Mouse (Mus musculus) hindbrain, embryonic 11.5 days (tissue): ENCODE measurements around the gene Slc38a10. TPM values are rescaled to one million over a fixed set of nuclear protein-coding genes. Genes with fewer than 3 reads are reported as not detected.

Experiments used
- ATAC-seq: fragments of 200-750 bp; cut with Nextera tagmentation; 2 replicates; pipeline ENCODE4 v1.8.0; 2017; ENCODE audit warnings: mild to moderate bottlenecking, moderate TSS enrichment, moderate library complexity; ENCODE audit not compliant: low FRiP score
- DNase-seq: peaks from one replicate; pipeline ENCODE4 v3.0.0-alpha.2; 2015; ENCODE audit warnings: low spot score
- H3K27ac ChIP-seq: fragments of 300-500 bp; sonication (generic); 2 replicates; pipeline ENCODE4 v1.5.1; 2014; ENCODE audit warnings: mild to moderate bottlenecking, low read depth, low read length
- H3K27me3 ChIP-seq: fragments of 300-500 bp; sonication (generic); 2 replicates; pipeline ENCODE4 v1.6.1; 2014; ENCODE audit warnings: mild to moderate bottlenecking, low read length, moderate library complexity, mixed read lengths; ENCODE audit not compliant: control insufficient read depth, insufficient read depth
- H3K36me3 ChIP-seq: fragments of 300-500 bp; sonication (generic); 2 replicates; pipeline ENCODE4 v1.6.1; 2014; ENCODE audit warnings: mild to moderate bottlenecking, low read length, moderate library complexity, mixed read lengths; ENCODE audit not compliant: control insufficient read depth, insufficient read depth
- H3K4me1 ChIP-seq: fragments of 300-500 bp; sonication (generic); replicated peaks from 2 replicates; pipeline ENCODE4 v1.6.1; 2014; ENCODE audit warnings: low read length, mixed read lengths; ENCODE audit not compliant: control insufficient read depth, insufficient read depth
- H3K4me2 ChIP-seq: fragments of 300-500 bp; sonication (generic); replicated peaks from 2 replicates; pipeline ENCODE4 v1.6.1; 2014; ENCODE audit warnings: mild to moderate bottlenecking, low read depth, low read length
- H3K4me3 ChIP-seq: fragments of 300-500 bp; sonication (generic); 2 replicates; pipeline ENCODE4 v1.5.1; 2014; ENCODE audit warnings: low read depth, low read length
- H3K9ac ChIP-seq: fragments of 300-500 bp; sonication (generic); 2 replicates; pipeline ENCODE4 v1.6.1; 2014; ENCODE audit warnings: low read depth, low read length
- H3K9me3 ChIP-seq: fragments of 300-500 bp; sonication (generic); 2 replicates; pipeline ENCODE4 v1.6.1; 2016; ENCODE audit warnings: low read length; ENCODE audit not compliant: control insufficient read depth
- WGBS: fragments of 180-500 bp; shearing (Covaris S2); extraction: QIAGEN DNeasy Blood & Tissue Kit; methylation state at CpG from one replicate; pipeline ENCODE4 v1.1.7; 2014; 5-methylcytosine and 5-hydroxymethylcytosine counted together
- polyA plus RNA-seq: library from polyadenylated mRNA; unstranded; fragments of >200 nt; fragmentation: Nextera tagmentation; extraction: Ambion mirVana; gene quantifications from 2 replicates; pipeline ENCODE4 v1.2.1, GENCODE M21; 2014

Slc38a10 gene
- polyA plus RNA-seq, result 58.6 and 64.7 TPM in 2 replicates

- Histone ChIP-seq H3K27me3 (no peaks in the 10 kb centered on the region), H3K9me3 (no peaks in the 10 kb centered on the region), H3K27ac (peak within 1 kb of the TSS; percentile 77), H3K4me3 (peak within 1 kb of the TSS; percentile 91), H3K36me3 (no peaks in the 10 kb centered on the region), H3K4me1 (peaks cover 6% of the 10 kb centered on the region), H3K9ac (peak within 1 kb of the TSS; percentile 78), H3K4me2 (peak within 1 kb of the TSS; percentile 57)
- DNase-seq (peak; percentile 100), ATAC-seq (peak; percentile 97)
- under 1% methylated on average over 28 of the region's 28 CpGs for WGBS
These were observed at the start of gene Slc38a10 for GRCm38 (mm10) chr11:120151113-120151494. Slc38a10 (minus strand) TSS chr11:120151346.

GRCm38 (mm10) chr11:120200621-120201020, 49.5 kb upstream of the Slc38a10 start:
- no peaks in the 10 kb centered on the region for H3K27me3 ChIP-seq
- no peak for DNase-seq
- ATAC-seq, result no peak
- no peak overlapping the region for H3K4me2 ChIP-seq
- H3K4me3 ChIP-seq, result no peak overlapping the region
- H3K36me3 ChIP-seq, result no peaks in the 10 kb centered on the region
- H3K9ac ChIP-seq, result no peak overlapping the region
- no peaks in the 10 kb centered on the region for H3K4me1 ChIP-seq
- H3K9me3 ChIP-seq, result no peaks in the 10 kb centered on the region
- H3K27ac ChIP-seq, result no peak overlapping the region
- 76% methylated on average over 6 of the region's 6 CpGs for WGBS

GRCm38 (mm10) chr11:120199766-120200165, 48.6 kb upstream of the Slc38a10 start:
- WGBS, result 72% methylated on average over 7 of the region's 7 CpGs

GRCm38 (mm10) chr11:120198831-120199230, 47.7 kb upstream of the Slc38a10 start:
- Histone ChIP-seq H3K36me3 (no peaks in the 10 kb centered on the region), H3K27ac (no peak overlapping the region), H3K4me3 (no peak overlapping the region), H3K4me2 (no peak overlapping the region), H3K4me1 (no peaks in the 10 kb centered on the region), H3K9me3 (no peaks in the 10 kb centered on the region), H3K27me3 (no peaks in the 10 kb centered on the region), H3K9ac (no peak overlapping the region)
- WGBS, result 39% methylated on average over 13 of the region's 13 CpGs
- DNase-seq (no peak), ATAC-seq (no peak)

More at GRCm38 (mm10) chr11:120199766-120200165, 48.6 kb upstream of the Slc38a10 start:
- no peak overlapping the region for H3K4me2 ChIP-seq
- H3K4me3 ChIP-seq, result no peak overlapping the region
- no peak overlapping the region for H3K9ac ChIP-seq
- H3K9me3 ChIP-seq, result no peaks in the 10 kb centered on the region
- no peaks in the 10 kb centered on the region for H3K36me3 ChIP-seq
- no peaks in the 10 kb centered on the region for H3K4me1 ChIP-seq
- H3K27ac ChIP-seq, result no peak overlapping the region
- H3K27me3 ChIP-seq, result no peaks in the 10 kb centered on the region
- ATAC-seq, result no peak
- no peak for DNase-seq

GRCm38 (mm10) chr11:120190526-120191412, 39.6 kb upstream of the Slc38a10 start:
- H3K27me3 ChIP-seq, result no peaks in the 10 kb centered on the region
- H3K4me1 ChIP-seq, result peaks cover 6% of the 10 kb centered on the region
- H3K36me3 ChIP-seq, result no peaks in the 10 kb centered on the region
- 32% methylated on average over 14 of the region's 14 CpGs for WGBS
- peak overlapping the region; percentile 99 for H3K27ac ChIP-seq
- ATAC-seq, result 0 out of 2 replicates have a peak, but pooled peaks have one; percentile 7
- H3K4me3 ChIP-seq, result peak overlapping the region; percentile 90
- no peaks in the 10 kb centered on the region for H3K9me3 ChIP-seq
- H3K9ac ChIP-seq, result peak overlapping the region; percentile 47
- peak overlapping the region; percentile 100 for H3K4me2 ChIP-seq
- DNase-seq, result no peak

- peak; percentile 98 for DNase-seq
- no peaks in the 10 kb centered on the region for H3K9me3 ChIP-seq
- peaks cover 17% of the 10 kb centered on the region for H3K4me1 ChIP-seq
- H3K27ac ChIP-seq, result peak overlapping the region; percentile 99
- peak overlapping the region; percentile 100 for H3K4me2 ChIP-seq
- H3K36me3 ChIP-seq, result no peaks in the 10 kb centered on the region
- peak overlapping the region; percentile 90 for H3K4me3 ChIP-seq
- peak; percentile 91 for ATAC-seq
- no peaks in the 10 kb centered on the region for H3K27me3 ChIP-seq
- WGBS, result under 1% methylated on average over 56 of the region's 68 CpGs
- H3K9ac ChIP-seq, result peak overlapping the region; percentile 100
These were observed 38.5 kb upstream of the Slc38a10 start for GRCm38 (mm10) chr11:120189459-120190312.

GRCm38 (mm10) chr11:120188481-120189441, 37.6 kb upstream of the Slc38a10 start:
- H3K4me2 ChIP-seq, result peak overlapping the region; percentile 100
- peak overlapping the region; percentile 100 for H3K9ac ChIP-seq
- no peaks in the 10 kb centered on the region for H3K9me3 ChIP-seq
- ATAC-seq, result no peak
- H3K27me3 ChIP-seq, result no peaks in the 10 kb centered on the region
- H3K4me1 ChIP-seq, result peaks cover 26% of the 10 kb centered on the region
- peak overlapping the region; percentile 90 for H3K4me3 ChIP-seq
- under 1% methylated on average over 41 of the region's 41 CpGs for WGBS
- DNase-seq, result peak; percentile 78
- H3K36me3 ChIP-seq, result no peaks in the 10 kb centered on the region
- peak overlapping the region; percentile 99 for H3K27ac ChIP-seq

GRCm38 (mm10) chr11:120188102-120188480, 36.9 kb upstream of the Slc38a10 start:
- under 1% methylated on average over 24 of the region's 24 CpGs for WGBS
- Histone ChIP-seq H3K4me3 (peak overlapping the region; percentile 90), H3K27ac (peak overlapping the region; percentile 99), H3K4me2 (peak overlapping the region; percentile 100), H3K4me1 (peaks cover 33% of the 10 kb centered on the region), H3K9me3 (no peaks in the 10 kb centered on the region), H3K36me3 (no peaks in the 10 kb centered on the region), H3K27me3 (no peaks in the 10 kb centered on the region), H3K9ac (peak overlapping the region; percentile 100)
- DNase-seq (peak; percentile 70), ATAC-seq (no peak)
